Mouse (Mus musculus) neutrophil, adult 83 days (primary cell): ENCODE data around the gene Gm2310. TPM values are rescaled to one million over a fixed set of nuclear protein-coding genes. Genes with fewer than 3 reads are reported as not detected.

Source experiments
- total RNA-seq, 2 experiments: library from RNA; stranded (reverse); gene quantifications; one replicate each; pipeline ENCODE4 v1.2.4; 2023

The Gm2310 gene
- not detected for total RNA-seq

GRCm38 (mm10) chr15:8519853-8520252, at the start of gene Gm2310:
Gene Gm2310, minus strand, starts transcription at chr15:8519953.

Other genes with a start within 250 kb of the Gm2310 start
- 10 to 100 TPM; 62.7 to 68.7 TPM for gene Nipbl, start 75.5 kb downstream of the Gm2310 start, total RNA-seq
- not detected for gene Slc1a3, start 190.8 kb upstream of the Gm2310 start, total RNA-seq